In the genomic region with DNA sequence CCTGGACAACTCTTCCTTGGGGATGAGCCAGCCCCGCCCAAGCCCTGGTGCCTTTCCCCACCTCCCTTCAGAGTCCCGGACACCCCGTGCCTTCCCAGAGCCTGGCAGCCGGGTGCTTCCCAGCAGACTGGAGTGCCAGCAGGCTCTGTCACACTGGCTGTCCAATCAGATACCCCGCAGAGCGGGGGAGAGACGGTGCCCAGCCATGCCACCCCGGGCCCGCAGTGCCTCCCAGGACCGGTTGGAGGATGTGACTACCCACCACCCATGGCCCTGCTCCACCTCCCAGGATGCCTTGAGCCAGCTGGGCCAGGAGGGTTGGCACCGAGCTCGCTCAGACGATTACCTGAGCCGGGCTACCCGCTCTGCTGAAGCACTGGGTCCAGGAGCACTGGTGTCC, we compare ENCODE assay signal across 10 mouse cellular contexts. TPM values are rescaled to one million over a fixed set of nuclear protein-coding genes. Genes with fewer than 3 reads are reported as not detected.
DNase-seq lines count a peak whose midpoint lies in the region; ATAC-seq and TF ChIP-seq lines count a peak whose summit lies in the region.
"Had no signal": no experiment of that assay in that cellular context is flagged by ENCODE, and none has a peak within 500 bp of the region (broad histone marks: within the 10 kb centered on the region; RNA-seq: fewer than 3 reads in every experiment).

No protein-coding gene starts in this region.

- TF ChIP-seq POLR2A in heart, adult 2 months (IDR thresholded peaks at IDR 0.05; ENCODE audit: insufficient read depth, low read depth, low read length): no peak
- no peak for TF ChIP-seq POLR2A in embryonic fibroblast, embryonic 13.5 days (IDR thresholded peaks at IDR 0.05; ENCODE audit: low read depth, low read length)

- TF ChIP-seq CTCF in heart, adult 2 months (IDR thresholded peaks at IDR 0.05): no peak
- no peak for TF ChIP-seq CTCF in embryonic fibroblast, embryonic 13.5 days (IDR thresholded peaks at IDR 0.05; ENCODE audit: borderline replicate concordance, insufficient read depth, low read length)

- H3K9me3 ChIP-seq in heart, embryonic 12.5 days (replicated peaks): no peaks in the 10 kb centered on the region
- H3K9me3 ChIP-seq in hindbrain, embryonic 13.5 days: no peaks in the 10 kb centered on the region
- no peaks in the 10 kb centered on the region for H3K9me3 ChIP-seq in neural tube, embryonic 14.5 days (ENCODE audit: control insufficient read depth, low read length)

- peak; percentile 46 to 53 for DNase-seq in heart, adult 2 months
- no peak for DNase-seq in right cerebral cortex, postnatal 25 days
- DNase-seq: embryo, embryonic 11 days; liver, postnatal 0 days had no signal

- whole genome bisulfite sequencing in heart, adult 2 months: 67% methylated on average over 15 of the region's 15 CpGs
- 94% methylated on average over 15 of the region's 15 CpGs for WGBS in heart, embryonic 12.5 days
- WGBS in hindbrain, embryonic 13.5 days: 91% methylated on average over 15 of the region's 15 CpGs
- WGBS in neural tube, embryonic 14.5 days: 91% methylated on average over 15 of the region's 15 CpGs

- H3K4me1 ChIP-seq in heart, adult 2 months (ENCODE audit: control insufficient read depth, insufficient read depth, low read length): peaks cover 14% of the 10 kb centered on the region
- peaks cover 31% of the 10 kb centered on the region for H3K4me1 ChIP-seq in heart, embryonic 12.5 days (replicated peaks)
- peaks cover 15% of the 10 kb centered on the region for H3K4me1 ChIP-seq in embryonic fibroblast, embryonic 13.5 days (ENCODE audit: control insufficient read depth, insufficient read depth, low read length)
- peaks cover 55% of the 10 kb centered on the region for H3K4me1 ChIP-seq in hindbrain, embryonic 13.5 days (replicated peaks)
- H3K4me1 ChIP-seq in neural tube, embryonic 14.5 days (ENCODE audit: control insufficient read depth, insufficient read depth, low read length): peaks cover 31% of the 10 kb centered on the region

- no peak for TF ChIP-seq EP300 in heart, adult 2 months (IDR thresholded peaks at IDR 0.05; ENCODE audit: insufficient read depth, low read depth, low read length)

- ATAC-seq in heart, embryonic 12.5 days (ENCODE audit: insufficient number of reproducible peaks, low FRiP score): no peak
- ATAC-seq in hindbrain, embryonic 13.5 days (ENCODE audit: low FRiP score): no peak
- no peak for ATAC-seq in neural tube, embryonic 14.5 days (ENCODE audit: low read depth)
- no peak for ATAC-seq in granulocyte monocyte progenitor cell, adult 5-6 weeks (replicated peaks; ENCODE audit: poor library complexity, severe bottlenecking)
- no peak for ATAC-seq in monocyte, adult 5-6 weeks (replicated peaks; ENCODE audit: insufficient number of reproducible peaks, low FRiP score, low TSS enrichment, poor library complexity, severe bottlenecking)
- ATAC-seq: liver, postnatal 0 days had no signal

- H3K79me2 ChIP-seq in heart, adult 2 months (replicated peaks; ENCODE audit: control insufficient read depth, insufficient read depth, low read length): no peaks in the 10 kb centered on the region; the same call in 1 of the 2 replicates

- H3K4me3 ChIP-seq in heart, adult 2 months: no peak overlapping the region
- H3K4me3 ChIP-seq in heart, embryonic 12.5 days: no peak overlapping the region
- H3K4me3 ChIP-seq in embryonic fibroblast, embryonic 13.5 days (ENCODE audit: insufficient read depth, low read length): peak overlapping the region; percentile 83; the same call in 1 of the 2 replicates
- peak overlapping the region; percentile 65 for H3K4me3 ChIP-seq in hindbrain, embryonic 13.5 days
- H3K4me3 ChIP-seq in neural tube, embryonic 14.5 days (ENCODE audit: low read depth, low read length): peak overlapping the region; percentile 51; the same call in 1 of the 2 replicates

- H3K27ac ChIP-seq in heart, adult 2 months: no peak overlapping the region; the same call in 1 of the 2 replicates
- H3K27ac ChIP-seq in heart, embryonic 12.5 days (ENCODE audit: poor library complexity, severe bottlenecking): no peak overlapping the region
- H3K27ac ChIP-seq in embryonic fibroblast, embryonic 13.5 days (ENCODE audit: insufficient read depth, low read length): peak overlapping the region; percentile 53
- no peak overlapping the region for H3K27ac ChIP-seq in hindbrain, embryonic 13.5 days
- no peak overlapping the region for H3K27ac ChIP-seq in neural tube, embryonic 14.5 days (ENCODE audit: low read depth, low read length)

- H3K36me3 ChIP-seq in heart, adult 2 months (ENCODE audit: control insufficient read depth, insufficient read depth, low read length): no peaks in the 10 kb centered on the region
- peaks cover 96% of the 10 kb centered on the region for H3K36me3 ChIP-seq in heart, embryonic 12.5 days
- peaks cover 49% of the 10 kb centered on the region for H3K36me3 ChIP-seq in hindbrain, embryonic 13.5 days
- H3K36me3 ChIP-seq in neural tube, embryonic 14.5 days (ENCODE audit: control insufficient read depth, insufficient read depth, low read length): peaks cover 15% of the 10 kb centered on the region

- no peak overlapping the region for H3K4me2 ChIP-seq in heart, embryonic 12.5 days
- H3K4me2 ChIP-seq in hindbrain, embryonic 13.5 days: peak overlapping the region; percentile 94
- H3K4me2 ChIP-seq in neural tube, embryonic 14.5 days (ENCODE audit: low read depth, low read length): peak overlapping the region; percentile 91; the same call in 1 of the 2 replicates

- intact Hi-C loops in heart, adult 2 months (cut with DNase I): loop anchor here (2.0 kb wide), 1 partner anchor 17 kb away; no protein-coding TSS in a partner anchor

- H3K9ac ChIP-seq in heart, adult 2 months (ENCODE audit: low read depth, low read length): no peak overlapping the region; the same call in 1 of the 2 replicates
- H3K9ac ChIP-seq in heart, embryonic 12.5 days: no peak overlapping the region
- peak overlapping the region; percentile 91 for H3K9ac ChIP-seq in hindbrain, embryonic 13.5 days
- H3K9ac ChIP-seq in neural tube, embryonic 14.5 days (replicated peaks; ENCODE audit: low read depth, low read length): peak overlapping the region; percentile 26; the same call in 1 of the 2 replicates
- H3K9ac ChIP-seq: liver, postnatal 0 days had no signal

- no peaks in the 10 kb centered on the region for H3K27me3 ChIP-seq in heart, adult 2 months (ENCODE audit: control insufficient read depth, insufficient read depth, low read length)
- no peaks in the 10 kb centered on the region for H3K27me3 ChIP-seq in heart, embryonic 12.5 days (replicated peaks)
- no peaks in the 10 kb centered on the region for H3K27me3 ChIP-seq in hindbrain, embryonic 13.5 days
- no peaks in the 10 kb centered on the region for H3K27me3 ChIP-seq in neural tube, embryonic 14.5 days (ENCODE audit: control insufficient read depth, insufficient read depth, low read length)

RNA-seq across cellular contexts. Expression of gene Arhgap23, which starts 36.3 kb away (rescaled TPM):
- total RNA-seq in heart, adult 2 months (2021): 10 to 100 TPM; 12.8 to 13.7 TPM
- polyA plus RNA-seq in heart, adult 2 months (2012; rRNA removed): 18.4 and 19.2 TPM in 2 replicates
- 12.4 and 12.5 TPM in 2 replicates for polyA plus RNA-seq in heart, embryonic 12.5 days (2016; fragmentation: Nextera tagmentation; extraction: Ambion mirVana)
- polyA plus RNA-seq in embryonic fibroblast, embryonic 13.5 days (2011; ENCODE audit: insufficient read length, low read depth, missing spikeins): 49.2 and 55.7 TPM in 2 replicates
- polyA plus RNA-seq in hindbrain, embryonic 13.5 days (2015; fragmentation: Nextera tagmentation; extraction: Ambion mirVana): 6.6 and 6.7 TPM in 2 replicates
- polyA plus RNA-seq in neural tube, embryonic 14.5 days (2014; fragmentation: Nextera tagmentation; extraction: Ambion mirVana): 9.2 and 9.6 TPM in 2 replicates
- 9.7 and 13.0 TPM in 2 replicates for total RNA-seq in granulocyte monocyte progenitor cell, adult 5-6 weeks (2014; fragmentation: Nextera tagmentation)
- total RNA-seq in granulocyte monocyte progenitor cell, adult 5-6 weeks (2017): 3.4 and 4.0 TPM in 2 replicates
- total RNA-seq in monocyte, adult 5-6 weeks (2017): 4.7 to 5.8 TPM (median 5.0 TPM) in 3 replicates

RNA-seq across cellular contexts. Expression of gene 4933428G20Rik, which starts 48.5 kb away (rescaled TPM):
- not detected for total RNA-seq in heart, adult 2 months (2021)
- polyA plus RNA-seq in heart, adult 2 months (2012; rRNA removed): not detected in 2 replicates
- polyA plus RNA-seq in heart, embryonic 12.5 days (2016; fragmentation: Nextera tagmentation; extraction: Ambion mirVana): 0.90 and 1.00 TPM in 2 replicates
- not detected in 2 replicates for polyA plus RNA-seq in embryonic fibroblast, embryonic 13.5 days (2011; ENCODE audit: insufficient read length, low read depth, missing spikeins)
- polyA plus RNA-seq in hindbrain, embryonic 13.5 days (2015; fragmentation: Nextera tagmentation; extraction: Ambion mirVana): 0.96 and 1.2 TPM in 2 replicates
- 0.26 and 0.33 TPM in 2 replicates for polyA plus RNA-seq in neural tube, embryonic 14.5 days (2014; fragmentation: Nextera tagmentation; extraction: Ambion mirVana)
- not detected in 2 replicates for total RNA-seq in granulocyte monocyte progenitor cell, adult 5-6 weeks (2014; fragmentation: Nextera tagmentation)
- 0.22 TPM in 1 of 2 replicates, not detected in the other for total RNA-seq in granulocyte monocyte progenitor cell, adult 5-6 weeks (2017)
- not detected in 3 replicates for total RNA-seq in monocyte, adult 5-6 weeks (2017)

Comparison
In these comparisons a context has a peak if more than half of its experiments do, and no peak if none do; other contexts are left out.
1. H3K4me3 ChIP-seq: peak in embryonic fibroblast, embryonic 13.5 days (single experiment), hindbrain, embryonic 13.5 days (single experiment) and neural tube, embryonic 14.5 days (single experiment); none in heart, adult 2 months (single experiment) and heart, embryonic 12.5 days (single experiment).
2. H3K9ac ChIP-seq: peak in hindbrain, embryonic 13.5 days (single experiment) and neural tube, embryonic 14.5 days (single experiment); none in heart, adult 2 months (single experiment) and heart, embryonic 12.5 days (single experiment).